Mouse (Mus musculus): ENCODE results near the gene Nanos3.

Gene Nanos3

GRCm38 (mm10) chr8:84201545-84202245, 16.7 kb upstream of the Nanos3 start:
- no peak for DNase-seq

- peak in 1 of 2 experiments; percentile 25 for DNase-seq
These were observed 15.9 kb upstream of the Nanos3 start for GRCm38 (mm10) chr8:84200652-84201544.

- no peak for DNase-seq
These were observed 15.1 kb upstream of the Nanos3 start for GRCm38 (mm10) chr8:84200126-84200555.

- DNase-seq: no peak
These were observed 14.5 kb upstream of the Nanos3 start for GRCm38 (mm10) chr8:84199348-84200125.

- DNase-seq: no peak
These were observed 13.9 kb upstream of the Nanos3 start for GRCm38 (mm10) chr8:84198871-84199270.

- DNase-seq: peak; percentile 37 to 46
These were observed 13.1 kb upstream of the Nanos3 start for GRCm38 (mm10) chr8:84197922-84198774.

GRCm38 (mm10) chr8:84197141-84197921, 12.3 kb upstream of the Nanos3 start:
- peak; percentile 25 to 27 for DNase-seq

GRCm38 (mm10) chr8:84194224-84194743, 9.3 kb upstream of the Nanos3 start:
- DNase-seq: no peak

GRCm38 (mm10) chr8:84193566-84193965, 8.5 kb upstream of the Nanos3 start:
- no peak for DNase-seq

GRCm38 (mm10) chr8:84193161-84193560, 8.1 kb upstream of the Nanos3 start:
- no peak for DNase-seq

- DNase-seq: peak; percentile 47 to 66
These were observed 7.5 kb upstream of the Nanos3 start for GRCm38 (mm10) chr8:84192555-84192954.

GRCm38 (mm10) chr8:84192023-84192422, 7.0 kb upstream of the Nanos3 start:
- DNase-seq: no peak

- no peak for DNase-seq
These were observed 5.3 kb upstream of the Nanos3 start for GRCm38 (mm10) chr8:84190191-84190867.

GRCm38 (mm10) chr8:84189603-84190002, 4.6 kb upstream of the Nanos3 start:
- DNase-seq: no peak

GRCm38 (mm10) chr8:84188671-84189070, 3.7 kb upstream of the Nanos3 start:
- DNase-seq: no peak

GRCm38 (mm10) chr8:84187065-84187755, 2.2 kb upstream of the Nanos3 start:
- DNase-seq: peak; percentile 66 to 71

GRCm38 (mm10) chr8:84186547-84186946, 1.5 kb upstream of the Nanos3 start:
- DNase-seq: peak; percentile 76 to 82

GRCm38 (mm10) chr8:84184085-84185043, 653 bp downstream of the Nanos3 start:
- no peak for DNase-seq

Data from cerebellum, postnatal 36 days (tissue).